Mouse (Mus musculus) forelimb bud, embryonic 11.5 days (tissue): ENCODE measurements around the gene Mesp2.

ENCODE experiments used
- DNase-seq: peaks from one replicate; pipeline ENCODE4 v3.0.0-alpha.2; 2012; ENCODE audit warnings: low read depth, low spot score

Gene Mesp2

GRCm38 (mm10) chr7:79803887-79804286 lies 6.6 kb upstream of the Mesp2 start:
- no peak for DNase-seq

GRCm38 (mm10) chr7:79808561-79808960 lies 2.0 kb upstream of the Mesp2 start:
- no peak for DNase-seq

- DNase-seq = no peak
These were observed 2.9 kb downstream of the Mesp2 start for GRCm38 (mm10) chr7:79813409-79813808.

GRCm38 (mm10) chr7:79818321-79818720 lies 7.8 kb downstream of the Mesp2 start:
- no peak for DNase-seq

GRCm38 (mm10) chr7:79819515-79819914 lies 9.0 kb downstream of the Mesp2 start:
- DNase-seq = no peak

GRCm38 (mm10) chr7:79819996-79820395 lies 9.5 kb downstream of the Mesp2 start:
- no peak for DNase-seq

GRCm38 (mm10) chr7:79822092-79822695 lies 11.7 kb downstream of the Mesp2 start:
- no peak for DNase-seq

GRCm38 (mm10) chr7:79828341-79828740 lies 17.8 kb downstream of the Mesp2 start:
- DNase-seq = no peak

- DNase-seq = no peak
These were observed 20.6 kb downstream of the Mesp2 start for GRCm38 (mm10) chr7:79831145-79831544.

GRCm38 (mm10) chr7:79831585-79831984 lies 21.1 kb downstream of the Mesp2 start:
- no peak for DNase-seq

GRCm38 (mm10) chr7:79832980-79833379 lies 22.5 kb downstream of the Mesp2 start:
- no peak for DNase-seq

GRCm38 (mm10) chr7:79835196-79835595 lies 24.7 kb downstream of the Mesp2 start:
- DNase-seq = no peak

- no peak for DNase-seq
These were observed 26.7 kb downstream of the Mesp2 start for GRCm38 (mm10) chr7:79837247-79837646.

- DNase-seq = no peak
These were observed 31.6 kb downstream of the Mesp2 start for GRCm38 (mm10) chr7:79842163-79842562.

- DNase-seq = no peak
These were observed 33.7 kb downstream of the Mesp2 start for GRCm38 (mm10) chr7:79844090-79844802.

GRCm38 (mm10) chr7:79846342-79846741 lies 35.8 kb downstream of the Mesp2 start:
- no peak for DNase-seq

GRCm38 (mm10) chr7:79847456-79848451 lies 37.2 kb downstream of the Mesp2 start:
- peak; percentile 76 for DNase-seq

GRCm38 (mm10) chr7:79856305-79856704 lies 45.8 kb downstream of the Mesp2 start:
- DNase-seq = no peak

- DNase-seq = no peak
These were observed 47.8 kb downstream of the Mesp2 start for GRCm38 (mm10) chr7:79858202-79858934.

- no peak for DNase-seq
These were observed 48.6 kb downstream of the Mesp2 start for GRCm38 (mm10) chr7:79858956-79859630.

GRCm38 (mm10) chr7:79860811-79861210 lies 50.3 kb downstream of the Mesp2 start, which contains the start of gene Anpep:
Anpep (minus strand) TSS chr7:79861059.
- DNase-seq = no peak
